Mouse (Mus musculus) stomach, embryonic 14.5 days (tissue): ENCODE results near the gene Olfr876. TPM values are rescaled to one million over a fixed set of nuclear protein-coding genes. Genes with fewer than 3 reads are reported as not detected.

ENCODE experiments used
- polyA plus RNA-seq: library from polyadenylated mRNA; unstranded; fragments of >200 nt; fragmentation: Nextera tagmentation; extraction: Ambion mirVana; gene quantifications from 2 replicates; pipeline ENCODE4 v1.2.1, GENCODE M21; 2014

Gene Olfr876
- polyA plus RNA-seq, 1 experiment from 2014 or later = not detected

Other genes with a start within 250 kb of the Olfr876 start
- gene Siae, start 247.3 kb upstream of the Olfr876 start, polyA plus RNA-seq = 12.7 and 14.0 TPM in 2 replicates
- gene Spa17, start 189.3 kb upstream of the Olfr876 start, polyA plus RNA-seq = 5.3 and 7.4 TPM in 2 replicates
- 161 and 166 TPM in 2 replicates for gene Tbrg1, start 145.7 kb upstream of the Olfr876 start, polyA plus RNA-seq
- gene Panx3, start 133.8 kb upstream of the Olfr876 start, polyA plus RNA-seq = not detected in 2 replicates
- gene Olfr160, start 86.8 kb upstream of the Olfr876 start, polyA plus RNA-seq = not detected in 2 replicates
- not detected in 2 replicates for gene Olfr874, start 57.9 kb upstream of the Olfr876 start, polyA plus RNA-seq
- not detected in 2 replicates for gene Olfr875, start 31.2 kb upstream of the Olfr876 start, polyA plus RNA-seq
- gene Olfr877, start 51.2 kb downstream of the Olfr876 start, polyA plus RNA-seq = not detected in 2 replicates
- gene Olfr145, start 93.7 kb downstream of the Olfr876 start, polyA plus RNA-seq = not detected in 2 replicates
- gene Olfr878, start 114.8 kb downstream of the Olfr876 start, polyA plus RNA-seq = not detected in 2 replicates
- not detected in 2 replicates for gene Olfr881, start 188.8 kb downstream of the Olfr876 start, polyA plus RNA-seq
- not detected in 2 replicates for gene Olfr883, start 222.8 kb downstream of the Olfr876 start, polyA plus RNA-seq
- not detected in 2 replicates for gene Olfr884, start 243.5 kb downstream of the Olfr876 start, polyA plus RNA-seq